Mouse (Mus musculus): ENCODE results near the gene Zfand3. TPM values are rescaled to one million over a fixed set of nuclear protein-coding genes. Genes with fewer than 3 reads are reported as not detected.

Gene Zfand3
- polyA plus RNA-seq, 1 experiment from 2014 or later = 51.0 TPM

DNA sequence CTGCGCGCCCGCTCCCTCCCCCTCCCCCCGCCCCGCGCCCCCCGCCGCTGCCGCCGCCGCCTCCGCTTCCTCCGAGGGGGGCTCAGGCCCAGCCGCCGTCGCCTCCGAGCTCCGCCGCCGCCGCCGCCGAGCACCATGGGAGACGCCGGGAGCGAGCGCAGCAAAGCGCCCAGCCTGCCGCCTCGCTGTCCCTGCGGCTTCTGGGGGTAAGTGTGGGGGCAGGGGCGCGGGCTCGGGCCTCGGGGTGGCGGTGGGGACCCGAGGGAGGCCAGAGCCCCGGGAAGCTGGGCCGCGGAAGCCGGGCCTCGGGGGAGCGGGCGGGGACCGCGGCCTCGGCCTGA is 540 bp downstream of the Zfand3 start:
- 1% methylated on average over 18 of the region's 47 CpGs for WGBS
- peak; percentile 43 for ATAC-seq (replicated peaks)

DNA sequence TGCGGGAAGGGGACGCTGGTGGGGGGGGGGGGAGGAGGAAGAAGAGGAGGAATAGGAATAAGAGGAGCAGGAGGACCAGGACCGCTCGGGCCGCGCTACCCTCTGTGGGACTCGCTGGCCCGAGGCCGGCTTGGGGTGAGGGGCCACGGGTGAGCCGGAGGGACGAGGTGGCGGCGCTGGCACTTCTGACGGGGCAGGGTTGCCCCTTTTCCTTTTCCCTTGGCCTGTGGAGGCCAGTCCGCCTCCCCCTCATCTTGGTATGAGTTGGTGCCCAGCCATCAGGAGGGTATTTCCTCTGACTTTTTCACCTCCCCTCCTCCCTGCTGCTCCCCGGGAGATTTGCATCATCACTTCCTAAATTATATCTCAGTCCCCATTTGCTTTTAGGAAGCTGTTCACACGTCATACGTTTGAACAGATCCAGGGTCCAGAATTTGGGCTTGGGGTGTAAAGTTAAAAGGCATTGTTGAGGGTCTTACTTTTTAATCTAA is 963 bp downstream of the Zfand3 start:
- Histone ChIP-seq H3K9me3 (no peaks in the 10 kb centered on the region), H3K36me3 (replicated peaks) (no peaks in the 10 kb centered on the region), H3K9ac (peak overlapping the region; percentile 84), H3K27me3 (replicated peaks) (no peaks in the 10 kb centered on the region), H3K27ac (peak overlapping the region; percentile 98), H3K4me3 (peak overlapping the region; percentile 75), H3K4me2 (peak overlapping the region; percentile 72), H3K4me1 (peaks cover 37% of the 10 kb centered on the region)
- WGBS = 0% methylated on average over 13 of the region's 19 CpGs
- ATAC-seq (replicated peaks) = peak; percentile 53

More for the DNA sequence above, 540 bp downstream of the Zfand3 start:
- Histone ChIP-seq H3K4me2 (peak overlapping the region; percentile 72), H3K9me3 (no peaks in the 10 kb centered on the region), H3K4me1 (peaks cover 37% of the 10 kb centered on the region), H3K9ac (peak overlapping the region; percentile 84), H3K27ac (peak overlapping the region; percentile 98), H3K4me3 (peak overlapping the region; percentile 75), H3K36me3 (replicated peaks) (no peaks in the 10 kb centered on the region), H3K27me3 (replicated peaks) (no peaks in the 10 kb centered on the region)

DNA sequence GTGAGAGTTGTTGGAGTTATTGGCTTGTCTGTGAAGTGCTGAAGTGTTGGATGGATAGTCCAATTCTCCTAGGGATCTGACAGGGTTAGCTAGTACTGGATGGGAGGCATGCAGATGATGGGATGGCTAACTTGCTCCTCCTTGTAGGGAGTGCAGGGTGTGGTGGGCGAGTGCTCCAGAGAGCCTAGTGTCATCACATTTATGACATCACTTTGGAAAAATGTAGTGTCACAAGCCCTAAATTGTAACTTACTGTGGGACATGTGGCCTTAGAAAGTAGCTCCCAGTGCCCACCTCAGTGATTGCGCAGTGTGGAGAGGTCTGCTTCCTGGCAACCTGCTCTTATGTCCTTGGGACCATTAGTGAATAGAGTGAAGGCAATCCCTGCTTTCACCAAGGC is 2.3 kb downstream of the Zfand3 start:
- peak overlapping the region; percentile 72 for H3K4me2 ChIP-seq
- peaks cover 37% of the 10 kb centered on the region for H3K4me1 ChIP-seq
- 90% methylated on average over 2 of the region's 2 CpGs for WGBS
- no peak overlapping the region for H3K27ac ChIP-seq
- H3K27me3 ChIP-seq (replicated peaks) = no peaks in the 10 kb centered on the region
- H3K4me3 ChIP-seq = no peak overlapping the region
- no peaks in the 10 kb centered on the region for H3K36me3 ChIP-seq (replicated peaks)
- no peaks in the 10 kb centered on the region for H3K9me3 ChIP-seq
- no peak for ATAC-seq (replicated peaks)
- H3K9ac ChIP-seq = no peak overlapping the region

DNA sequence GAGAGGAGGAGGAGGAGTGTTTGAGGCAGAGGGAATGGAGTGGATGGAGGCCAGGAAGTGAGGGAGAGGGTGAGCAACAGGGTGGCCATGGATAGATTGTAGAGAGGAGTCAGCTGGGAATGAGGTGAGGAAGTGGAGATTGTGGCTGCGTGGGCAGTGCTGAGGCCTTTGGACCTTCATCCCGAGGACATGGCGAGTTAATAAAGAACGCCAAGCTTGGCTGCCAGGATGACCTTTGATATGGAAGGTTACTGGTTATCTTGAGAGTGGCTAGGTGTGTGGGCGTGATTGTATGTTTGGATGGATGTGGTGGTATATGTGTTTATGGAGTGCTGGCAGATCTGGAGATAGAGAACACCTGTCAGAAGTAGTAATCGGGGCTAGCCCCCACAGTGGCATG is 3.4 kb downstream of the Zfand3 start:
- Histone ChIP-seq H3K4me2 (peak overlapping the region; percentile 72; the same call in 1 of the 2 replicates), H3K27ac (0 out of 2 replicates have a peak overlapping the region, but pooled peaks have one; percentile 4), H3K9ac (no peak overlapping the region), H3K4me1 (peaks cover 37% of the 10 kb centered on the region), H3K4me3 (no peak overlapping the region), H3K36me3 (replicated peaks) (no peaks in the 10 kb centered on the region), H3K9me3 (no peaks in the 10 kb centered on the region), H3K27me3 (replicated peaks) (no peaks in the 10 kb centered on the region)
- 90% methylated on average over 6 of the region's 6 CpGs for WGBS
- no peak for ATAC-seq (replicated peaks)

DNA sequence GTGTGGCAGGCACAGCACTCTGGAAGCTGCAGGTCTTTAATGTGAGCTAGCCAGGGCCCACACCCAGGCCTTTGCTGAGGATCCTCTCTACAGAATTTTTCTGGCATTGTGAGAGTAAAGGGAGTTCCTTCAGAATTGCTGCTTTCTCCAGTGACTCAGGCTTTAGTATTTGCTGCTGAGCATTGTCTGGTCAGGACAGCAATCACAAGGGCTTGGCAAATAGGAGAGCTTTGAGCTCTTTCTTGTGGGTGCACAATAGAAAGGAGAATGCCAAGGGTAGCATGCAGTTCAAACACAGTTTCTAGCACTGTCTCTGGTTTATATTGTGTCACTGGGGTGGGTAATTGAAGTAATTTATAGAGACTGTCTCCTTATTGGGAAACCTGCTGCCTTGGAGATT is 3.9 kb downstream of the Zfand3 start:
- Histone ChIP-seq H3K4me3 (no peak overlapping the region), H3K36me3 (replicated peaks) (no peaks in the 10 kb centered on the region), H3K4me1 (peaks cover 34% of the 10 kb centered on the region), H3K9ac (no peak overlapping the region), H3K27me3 (replicated peaks) (no peaks in the 10 kb centered on the region), H3K9me3 (no peaks in the 10 kb centered on the region), H3K4me2 (peak overlapping the region; percentile 20; the same call in 1 of the 2 replicates), H3K27ac (0 out of 2 replicates have a peak overlapping the region, but pooled peaks have one; percentile 4)
- no peak for ATAC-seq (replicated peaks)

DNA sequence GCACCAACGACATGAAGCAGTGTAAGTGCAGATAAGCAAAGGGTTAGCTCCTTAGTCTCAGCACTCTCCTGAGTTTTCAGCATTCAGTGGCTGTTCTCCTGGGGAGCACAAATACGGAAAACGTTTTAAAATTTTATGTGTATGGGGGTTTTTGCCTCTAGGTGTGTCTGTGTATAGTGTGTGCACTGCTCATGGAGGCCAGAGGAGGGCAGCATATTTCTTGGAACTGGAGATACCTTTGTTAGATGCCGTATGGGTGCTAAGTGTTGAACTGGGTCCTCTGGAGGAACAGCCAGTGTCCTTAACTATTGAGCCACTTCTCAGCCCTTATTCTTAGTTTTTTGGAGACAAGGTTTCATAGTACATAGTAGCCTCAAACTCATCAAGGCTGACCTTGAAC is 10.1 kb downstream of the Zfand3 start:
- Histone ChIP-seq H3K27ac (no peak overlapping the region), H3K4me3 (no peak overlapping the region), H3K27me3 (replicated peaks) (no peaks in the 10 kb centered on the region), H3K36me3 (replicated peaks) (no peaks in the 10 kb centered on the region), H3K4me2 (no peak overlapping the region), H3K9ac (no peak overlapping the region), H3K9me3 (no peaks in the 10 kb centered on the region), H3K4me1 (peaks cover 8% of the 10 kb centered on the region; the same call in 1 of the 2 replicates)
- no peak for ATAC-seq (replicated peaks)
- 94% methylated on average over 4 of the region's 4 CpGs for WGBS

DNA sequence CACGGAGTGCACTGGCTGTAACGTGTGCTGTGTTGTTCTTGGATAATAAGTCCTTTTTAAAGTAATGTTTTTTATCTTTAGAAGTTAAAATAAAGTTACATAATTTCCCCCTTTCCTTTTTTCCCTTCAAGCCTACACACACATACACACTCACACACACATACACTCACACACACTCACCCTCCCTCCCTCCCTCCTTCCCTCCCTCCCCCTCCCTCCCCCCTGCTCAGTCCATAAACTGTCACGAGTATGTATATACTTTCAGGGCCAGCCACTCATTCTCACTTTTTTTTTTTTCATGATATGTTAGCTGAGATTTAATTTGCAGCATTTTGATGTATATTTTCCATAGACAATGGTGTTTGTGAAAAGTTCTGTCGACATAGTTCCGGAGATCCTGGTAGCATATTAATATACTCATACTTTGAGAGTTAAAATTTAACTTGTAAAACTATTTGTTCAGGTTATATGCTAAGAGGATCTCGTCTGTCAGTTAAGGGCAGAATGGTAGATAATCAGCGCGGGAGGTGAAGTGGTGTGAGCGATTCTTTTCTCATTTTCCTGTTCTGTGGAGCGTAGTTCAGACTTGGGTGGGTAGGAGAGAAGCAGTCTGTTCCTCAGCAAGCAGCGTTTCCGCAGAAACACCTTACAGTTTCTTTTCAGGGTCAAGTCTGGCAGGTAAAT is 14.5 kb downstream of the Zfand3 start:
- no peak overlapping the region for H3K4me2 ChIP-seq
- no peaks in the 10 kb centered on the region for H3K36me3 ChIP-seq (replicated peaks)
- H3K9me3 ChIP-seq = no peaks in the 10 kb centered on the region
- H3K9ac ChIP-seq = no peak overlapping the region
- H3K4me1 ChIP-seq = peaks cover 28% of the 10 kb centered on the region
- no peak overlapping the region for H3K27ac ChIP-seq
- no peak for ATAC-seq (replicated peaks)
- no peak overlapping the region for H3K4me3 ChIP-seq
- WGBS = 84% methylated on average over 12 of the region's 12 CpGs
- no peaks in the 10 kb centered on the region for H3K27me3 ChIP-seq (replicated peaks)

DNA sequence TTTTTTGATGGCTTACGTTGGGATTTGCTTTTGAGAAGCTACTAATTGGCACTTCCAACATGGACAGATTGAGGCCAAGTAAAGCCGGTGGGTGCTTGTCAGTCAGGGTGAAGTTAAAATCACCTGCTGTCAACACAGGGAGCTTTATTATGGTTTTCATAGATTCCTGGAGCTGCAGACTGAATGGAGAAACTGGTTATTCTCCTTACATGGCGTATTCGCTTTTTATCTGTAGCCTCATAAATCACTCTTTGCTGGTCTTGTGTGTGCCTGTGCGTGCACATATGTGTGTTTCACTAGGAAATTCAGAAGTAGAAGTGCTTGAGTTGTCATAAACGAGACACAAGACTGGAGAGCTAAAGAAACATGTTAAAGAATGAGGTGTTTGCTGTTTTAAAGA is 15.4 kb downstream of the Zfand3 start:
- 73% methylated on average over 6 of the region's 6 CpGs for WGBS
- no peaks in the 10 kb centered on the region for H3K9me3 ChIP-seq
- H3K4me2 ChIP-seq = no peak overlapping the region
- peaks cover 28% of the 10 kb centered on the region for H3K4me1 ChIP-seq
- no peaks in the 10 kb centered on the region for H3K36me3 ChIP-seq (replicated peaks)
- ATAC-seq (replicated peaks) = no peak
- H3K27ac ChIP-seq = no peak overlapping the region
- H3K27me3 ChIP-seq (replicated peaks) = no peaks in the 10 kb centered on the region
- no peak overlapping the region for H3K4me3 ChIP-seq
- H3K9ac ChIP-seq = no peak overlapping the region

DNA sequence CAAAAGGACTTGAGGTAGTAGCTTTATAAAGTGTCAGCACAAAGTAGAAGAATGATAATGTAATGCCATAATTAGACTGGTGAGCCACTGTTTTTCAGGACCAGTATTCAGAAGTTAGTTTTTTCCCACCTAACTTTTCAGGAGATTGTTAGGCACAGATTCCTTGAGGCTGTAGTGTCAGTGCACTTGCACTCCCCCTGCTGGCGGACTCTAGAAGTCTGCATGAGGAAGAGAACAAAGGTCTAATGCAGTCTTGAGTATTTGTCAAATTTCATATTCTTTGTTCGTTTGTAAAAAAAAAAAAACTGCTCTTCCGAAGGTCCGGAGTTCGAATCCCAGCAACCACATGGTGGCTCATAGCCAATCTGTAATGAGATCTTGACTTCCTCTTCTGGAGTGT is 20.1 kb downstream of the Zfand3 start:
- WGBS = 59% methylated on average over 5 of the region's 5 CpGs
- Histone ChIP-seq H3K4me3 (no peak overlapping the region), H3K27me3 (replicated peaks) (no peaks in the 10 kb centered on the region), H3K4me1 (peaks cover 52% of the 10 kb centered on the region), H3K36me3 (replicated peaks) (no peaks in the 10 kb centered on the region), H3K9ac (no peak overlapping the region), H3K4me2 (no peak overlapping the region), H3K27ac (no peak overlapping the region), H3K9me3 (no peaks in the 10 kb centered on the region)
- ATAC-seq (replicated peaks) = no peak

DNA sequence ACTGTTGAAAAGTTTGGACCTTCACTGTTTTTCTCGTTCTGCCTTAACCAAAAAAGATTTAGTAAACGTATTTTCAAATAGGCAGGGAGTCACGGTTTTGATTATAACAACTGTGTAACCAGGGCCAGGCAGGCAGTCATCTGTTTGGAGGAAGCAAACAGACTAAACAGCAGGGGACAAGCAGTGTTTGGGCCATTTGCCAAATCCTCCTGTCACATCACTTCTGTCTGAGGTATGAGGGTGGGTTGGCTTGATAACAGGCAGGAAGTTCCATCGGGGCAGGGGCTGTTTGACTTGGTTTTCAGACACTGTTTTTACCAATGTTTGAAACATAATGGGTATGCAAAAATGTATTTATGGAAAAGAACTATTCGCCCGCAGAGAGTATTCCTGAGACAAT is 22.1 kb downstream of the Zfand3 start:
- no peaks in the 10 kb centered on the region for H3K27me3 ChIP-seq (replicated peaks)
- no peak overlapping the region for H3K4me3 ChIP-seq
- H3K9ac ChIP-seq = no peak overlapping the region
- no peak for ATAC-seq (replicated peaks)
- no peaks in the 10 kb centered on the region for H3K9me3 ChIP-seq
- no peak overlapping the region for H3K4me2 ChIP-seq
- H3K27ac ChIP-seq = 0 out of 2 replicates have a peak overlapping the region, but pooled peaks have one; percentile 7
- H3K36me3 ChIP-seq (replicated peaks) = no peaks in the 10 kb centered on the region
- H3K4me1 ChIP-seq = peaks cover 46% of the 10 kb centered on the region
- 37% methylated on average over 6 of the region's 6 CpGs for WGBS

DNA sequence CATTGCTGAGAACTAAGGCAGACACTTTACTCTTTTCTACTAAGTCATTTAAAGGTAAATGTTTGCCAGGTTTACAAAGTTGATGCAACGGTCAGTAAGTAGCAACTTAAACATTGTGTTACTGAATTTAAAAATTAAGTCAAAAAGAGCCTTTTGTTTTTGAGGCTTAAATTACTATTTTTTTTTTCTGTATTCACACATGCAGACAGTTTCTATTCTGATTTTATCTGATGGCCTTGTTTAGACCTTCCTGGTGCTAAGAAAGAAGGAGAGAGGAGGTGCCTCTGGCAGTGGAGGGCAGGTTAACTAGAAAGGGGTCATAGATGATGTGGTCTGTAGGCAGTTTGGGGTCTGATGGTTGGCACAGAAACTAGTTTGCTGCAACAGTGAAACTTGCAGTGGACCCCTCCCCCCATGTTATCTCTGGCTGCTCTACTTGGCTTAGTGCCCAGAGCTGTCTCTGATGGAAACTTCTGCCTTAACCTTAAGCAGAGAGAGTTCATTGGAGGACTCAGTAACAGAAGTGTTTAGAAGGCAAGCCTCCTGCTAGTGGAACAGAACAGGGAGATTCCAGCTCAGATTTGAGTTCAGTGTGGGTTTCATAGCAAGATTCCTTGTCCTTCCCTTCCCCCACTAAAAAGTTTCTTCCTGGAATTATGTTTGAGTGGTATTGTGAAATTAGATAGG is 23.0 kb downstream of the Zfand3 start:
- Histone ChIP-seq H3K4me1 (peaks cover 45% of the 10 kb centered on the region), H3K27ac (no peak overlapping the region), H3K36me3 (replicated peaks) (no peaks in the 10 kb centered on the region), H3K4me3 (no peak overlapping the region), H3K27me3 (replicated peaks) (no peaks in the 10 kb centered on the region), H3K9me3 (no peaks in the 10 kb centered on the region), H3K4me2 (no peak overlapping the region), H3K9ac (no peak overlapping the region)
- 69% methylated on average over 1 of the region's 1 CpGs for WGBS
- no peak; the same call in 1 of the 2 replicates for ATAC-seq (replicated peaks)

DNA sequence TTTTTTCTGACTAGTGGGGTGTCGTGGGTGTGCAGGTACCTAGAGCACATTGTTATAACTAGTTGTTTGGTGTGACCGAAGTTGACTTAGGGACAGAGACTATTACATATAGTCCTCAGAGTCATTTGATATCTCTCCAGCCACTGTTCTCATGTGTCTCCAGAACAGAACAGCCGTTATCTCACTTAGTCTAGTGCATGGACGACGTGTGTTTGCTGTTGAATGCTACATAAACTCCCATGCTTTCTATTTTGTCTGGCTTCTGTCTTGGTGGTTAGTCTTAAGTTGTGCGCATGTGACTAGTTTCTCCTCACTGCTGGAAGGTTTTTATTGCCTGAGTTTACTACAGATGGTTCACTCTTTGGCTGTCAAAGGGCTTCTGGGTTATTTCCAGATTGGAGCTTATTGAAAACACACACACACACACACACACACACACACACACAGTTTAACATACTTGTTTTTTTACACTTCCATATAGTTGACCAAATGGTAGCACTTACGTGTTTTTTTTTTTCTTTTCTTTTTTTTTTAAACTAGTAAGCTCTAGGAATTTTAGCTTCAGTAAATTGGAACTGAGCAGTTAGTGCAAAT is 25.2 kb downstream of the Zfand3 start:
- Histone ChIP-seq H3K27ac (no peak overlapping the region), H3K4me1 (peaks cover 44% of the 10 kb centered on the region), H3K36me3 (replicated peaks) (no peaks in the 10 kb centered on the region), H3K4me2 (no peak overlapping the region), H3K9ac (no peak overlapping the region), H3K27me3 (replicated peaks) (no peaks in the 10 kb centered on the region), H3K9me3 (no peaks in the 10 kb centered on the region), H3K4me3 (no peak overlapping the region)
- WGBS = 93% methylated on average over 7 of the region's 7 CpGs
- no peak for ATAC-seq (replicated peaks)

Data from midbrain, embryonic 15.5 days (tissue).